Mouse (Mus musculus) ovary, adult 2 months (tissue): ENCODE measurements around the gene Slc37a3. TPM values are rescaled to one million over a fixed set of nuclear protein-coding genes. Genes with fewer than 3 reads are reported as not detected.

Experiments
- polyA plus RNA-seq: library from polyadenylated mRNA; depleted of rRNA; stranded (reverse); fragments of >200 nt; gene quantifications from 2 replicates; pipeline ENCODE4 v1.2.3, GENCODE M21; 2012; rRNA removed

The Slc37a3 gene
- 21.1 and 22.3 TPM in 2 replicates for polyA plus RNA-seq

GRCm38 (mm10) chr6:39377311-39377827 lies at the start of gene Slc37a3:
Gene Slc37a3, minus strand, starts transcription at chr6:39377675.

GRCm38 (mm10) chr6:39419851-39420721 lies 42.6 kb upstream of the Slc37a3 start, which contains the start of gene Mkrn1:
Gene Mkrn1, minus strand, starts transcription at chr6:39420462.

GRCm38 (mm10) chr6:39381125-39381880 lies 3.8 kb upstream of the Slc37a3 start, which contains the start of gene Rab19:
Gene Rab19, plus strand, starts transcription at chr6:39381175.

Other genes starting within 250 kb of the Slc37a3 start
- 3.7 and 4.4 TPM in 2 replicates for gene Kdm7a, start 170.9 kb downstream of the Slc37a3 start, polyA plus RNA-seq
- 1.2 and 2.2 TPM in 2 replicates for gene Rab19, start 3.5 kb upstream of the Slc37a3 start, polyA plus RNA-seq
- gene Mkrn1, start 42.8 kb upstream of the Slc37a3 start, polyA plus RNA-seq = 46.2 and 53.5 TPM in 2 replicates
- gene Dennd2a, start 180.2 kb upstream of the Slc37a3 start, polyA plus RNA-seq = 31.3 and 36.8 TPM in 2 replicates
- 20.0 and 20.7 TPM in 2 replicates for gene Adck2, start 196.2 kb upstream of the Slc37a3 start, polyA plus RNA-seq
- 1.0 and 1.1 TPM in 2 replicates for gene Gm42420, start 208.1 kb upstream of the Slc37a3 start, polyA plus RNA-seq
- gene Ndufb2, start 214.9 kb upstream of the Slc37a3 start, polyA plus RNA-seq = 407 and 414 TPM in 2 replicates